Mouse (Mus musculus): ENCODE measurements at regions not wholly inside any gene's neighbourhood (a gene's known extent, or its start where the extent isn't known, plus 50 kb on each side); places are given as distances from the start of the nearest gene placed in this dataset.

GRCm38 (mm10) chr5:12926289-12926688, 198.9 kb upstream of the Sema3a start:
- DNase-seq = no peak

DNA sequence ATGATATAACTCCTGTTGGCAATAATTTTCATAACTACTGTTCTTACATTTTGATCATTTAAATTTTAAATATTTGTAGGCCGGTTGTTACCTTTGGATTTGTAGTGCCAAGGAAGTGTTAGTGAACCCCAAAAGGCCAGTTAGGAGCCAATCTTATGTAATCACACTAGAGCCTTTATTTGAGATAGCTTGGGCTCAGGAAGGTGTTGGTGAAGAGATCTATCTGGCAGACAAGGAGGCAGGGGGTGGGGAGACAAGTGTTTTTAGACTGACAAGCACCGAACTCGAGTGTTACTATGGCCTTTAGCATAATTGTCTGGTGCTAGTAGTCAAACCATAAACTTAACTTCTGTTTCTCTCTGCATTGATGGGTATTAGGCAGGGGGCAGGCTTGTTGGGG, 198.0 kb upstream of the Sema3a start:
- DNase-seq = no peak

DNA sequence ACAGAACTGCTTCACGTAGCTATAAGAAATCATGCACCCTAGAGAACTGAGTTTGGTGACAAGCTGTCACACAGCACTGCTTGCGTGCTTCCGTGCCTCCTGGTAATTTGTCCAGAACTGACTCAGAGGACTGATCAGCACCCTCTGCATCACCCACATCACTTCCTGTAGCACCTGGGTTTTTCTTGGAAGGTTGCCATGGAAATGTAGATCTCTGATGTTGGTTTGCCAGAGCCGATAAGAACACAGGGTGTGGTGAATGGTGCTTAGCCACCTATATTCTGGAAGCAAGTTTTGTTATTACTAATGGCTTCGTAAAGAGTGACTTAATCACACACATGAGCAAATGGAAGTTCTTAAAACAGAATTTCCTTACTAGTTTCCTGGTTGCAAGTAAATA, 188.2 kb upstream of the Sema3a start:
- DNase-seq = no peak

GRCm38 (mm10) chr5:12938162-12938852, 186.9 kb upstream of the Sema3a start:
- DNase-seq = no peak

DNA sequence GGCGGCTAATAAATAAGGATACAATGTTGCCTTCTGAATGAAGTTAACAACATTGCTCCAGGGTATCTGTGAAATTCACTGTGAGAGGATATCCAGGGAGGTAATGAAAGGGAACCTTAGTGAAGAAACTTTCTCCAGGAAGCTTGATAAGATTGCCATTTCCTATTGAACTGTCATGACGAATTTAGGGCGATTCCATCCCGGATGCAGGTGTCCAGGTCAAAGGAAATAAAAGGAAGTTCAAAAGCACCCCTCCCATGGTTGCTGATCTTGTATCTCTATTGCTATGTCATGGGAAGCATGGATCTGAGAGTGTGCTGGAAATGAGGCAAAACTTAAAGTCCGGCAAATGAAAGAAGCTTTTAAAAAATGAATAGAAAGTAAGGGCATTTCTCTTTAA, 180.7 kb upstream of the Sema3a start:
- DNase-seq = no peak

GRCm38 (mm10) chr5:12948472-12948871, 176.7 kb upstream of the Sema3a start:
- no peak for DNase-seq

GRCm38 (mm10) chr5:12970987-12971386, 154.2 kb upstream of the Sema3a start:
- DNase-seq = peak; percentile 13

DNA sequence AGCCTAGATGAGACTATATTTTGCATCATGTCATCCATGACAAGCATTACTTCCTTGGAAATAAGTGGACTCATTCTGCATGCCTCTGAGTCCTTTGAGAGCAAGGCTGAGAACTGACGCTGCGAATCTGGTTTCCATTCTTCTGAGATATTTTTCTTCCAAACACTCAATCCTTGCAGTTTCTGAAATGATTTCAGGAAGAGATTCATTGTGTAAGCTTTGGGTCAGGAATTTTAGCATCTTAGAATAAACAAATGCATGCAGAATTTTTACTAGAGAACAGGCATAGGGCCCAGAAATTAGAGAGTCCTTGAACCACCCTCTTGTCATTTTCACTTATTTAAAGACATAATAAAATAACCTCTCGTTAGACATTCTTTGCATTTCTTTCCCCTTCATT, 151.5 kb upstream of the Sema3a start:
- no peak for DNase-seq

DNA sequence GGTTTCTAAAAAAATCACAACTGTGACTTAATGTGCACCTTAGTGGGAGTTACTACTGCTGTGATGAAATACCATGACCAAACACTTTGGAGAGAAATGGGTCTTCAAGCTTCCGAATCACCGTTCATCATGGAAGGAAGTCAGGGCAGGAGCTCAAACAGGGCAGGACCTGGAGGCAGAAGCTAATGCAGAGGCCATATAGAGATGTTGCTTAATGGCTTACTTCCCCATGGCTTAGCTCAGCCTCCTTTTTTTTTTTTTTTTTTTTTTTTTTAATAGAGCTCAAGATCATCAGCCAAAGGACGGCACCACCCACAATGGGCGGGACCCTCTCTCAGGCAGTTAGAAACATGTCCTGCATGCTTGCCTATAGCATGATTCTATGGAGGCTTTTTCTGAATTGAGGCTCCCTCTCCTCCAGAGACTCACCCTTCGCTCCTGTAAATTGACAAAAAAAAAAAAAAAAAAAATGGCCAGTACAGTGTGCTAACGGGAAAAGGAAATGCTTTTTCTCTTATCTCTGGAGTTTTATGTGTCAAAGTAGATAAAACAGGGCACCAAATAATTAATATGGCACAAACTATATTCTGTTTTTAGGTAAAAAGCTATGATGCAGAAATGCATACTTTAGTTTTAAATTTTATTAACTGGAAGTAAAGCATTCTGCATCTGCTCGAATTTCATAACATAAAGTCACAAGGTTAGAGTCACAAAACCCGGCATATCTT, 149.0 kb upstream of the Sema3a start:
- no peak for DNase-seq

DNA sequence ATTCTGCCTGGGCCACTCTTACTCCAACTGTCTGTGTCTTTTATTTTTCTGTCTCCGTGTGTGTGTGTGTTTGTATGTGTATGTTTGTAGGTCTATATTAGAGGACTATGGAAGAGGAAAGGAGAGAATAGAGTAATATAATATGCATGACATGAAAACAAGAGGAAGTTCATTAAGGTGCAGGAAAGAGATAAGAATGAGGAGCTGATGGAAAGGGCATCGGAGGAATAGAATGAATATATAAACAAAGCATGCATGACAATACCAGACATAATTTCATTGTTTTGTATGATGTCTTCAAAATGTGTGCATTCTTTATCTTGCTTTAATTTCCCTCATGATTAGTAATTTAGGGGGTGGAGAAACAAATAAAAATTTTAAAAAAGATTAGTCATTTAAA, 147.3 kb upstream of the Sema3a start:
- DNase-seq = no peak

GRCm38 (mm10) chr5:12993826-12994225, 131.4 kb upstream of the Sema3a start:
- DNase-seq = no peak

DNA sequence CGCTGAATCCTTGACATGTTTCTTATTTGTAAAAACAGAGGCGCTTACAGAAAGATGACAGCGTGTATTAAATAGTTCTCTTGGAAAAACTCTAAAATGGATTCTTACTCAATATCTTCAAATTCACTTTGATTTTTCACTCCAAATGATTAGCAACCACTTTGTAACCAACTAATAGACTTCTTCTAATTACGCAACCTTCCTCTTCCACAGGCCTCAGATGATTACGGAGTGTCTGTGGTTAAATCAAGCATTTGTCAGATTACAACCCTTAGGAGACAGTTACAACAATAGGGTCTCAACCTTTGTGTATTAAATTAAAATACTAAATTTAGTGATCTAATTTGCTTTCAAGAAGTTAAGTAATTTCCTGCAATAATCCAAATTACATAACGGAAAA, 127.8 kb upstream of the Sema3a start:
- DNase-seq = no peak

DNA sequence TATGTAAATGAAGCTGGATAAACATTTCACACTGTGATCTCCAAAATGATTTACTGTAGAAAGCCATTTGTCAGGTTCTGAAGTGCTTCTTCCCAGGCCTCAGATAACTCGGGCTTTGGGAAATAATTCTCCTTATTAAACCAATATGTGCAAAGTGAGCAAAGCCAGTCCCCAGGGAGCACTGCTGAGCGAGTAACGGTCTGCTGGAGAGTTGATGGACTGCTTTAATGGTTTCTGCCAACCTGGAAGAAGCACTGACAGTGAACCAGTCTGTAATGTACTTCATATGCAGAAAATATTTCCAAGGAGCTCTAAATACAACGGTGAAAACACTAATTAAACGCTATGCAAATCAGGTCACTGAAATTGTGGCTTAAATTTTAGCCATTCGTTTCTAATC, 118.1 kb upstream of the Sema3a start:
- peak; percentile 75 for DNase-seq

GRCm38 (mm10) chr5:13022270-13022669, 102.9 kb upstream of the Sema3a start:
- no peak for DNase-seq

GRCm38 (mm10) chr5:13033332-13033731, 91.9 kb upstream of the Sema3a start:
- DNase-seq = peak; percentile 27

DNA sequence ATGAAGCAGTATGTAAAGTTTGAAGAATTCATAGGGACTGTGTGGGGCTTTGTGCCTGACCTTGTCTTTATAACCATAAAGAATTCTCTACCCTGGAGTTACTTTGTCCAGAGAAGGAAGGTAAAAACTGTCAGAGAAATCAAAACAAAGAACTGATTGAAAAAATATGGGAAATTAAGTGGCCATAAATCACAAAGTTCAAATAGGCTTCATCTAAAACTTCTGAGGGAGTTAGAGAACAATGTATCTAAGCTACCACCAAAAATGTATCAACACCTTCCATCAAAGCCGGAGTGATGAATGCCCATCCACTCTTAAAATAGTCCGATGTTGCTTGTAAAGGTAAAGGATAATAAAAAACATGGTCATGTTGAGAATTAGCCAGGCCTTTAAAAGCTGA, 89.1 kb upstream of the Sema3a start:
- DNase-seq = peak; percentile 33

- no peak for DNase-seq
Observed at GRCm38 (mm10) chr5:13058883-13059423, 66.3 kb upstream of the Sema3a start.

DNA sequence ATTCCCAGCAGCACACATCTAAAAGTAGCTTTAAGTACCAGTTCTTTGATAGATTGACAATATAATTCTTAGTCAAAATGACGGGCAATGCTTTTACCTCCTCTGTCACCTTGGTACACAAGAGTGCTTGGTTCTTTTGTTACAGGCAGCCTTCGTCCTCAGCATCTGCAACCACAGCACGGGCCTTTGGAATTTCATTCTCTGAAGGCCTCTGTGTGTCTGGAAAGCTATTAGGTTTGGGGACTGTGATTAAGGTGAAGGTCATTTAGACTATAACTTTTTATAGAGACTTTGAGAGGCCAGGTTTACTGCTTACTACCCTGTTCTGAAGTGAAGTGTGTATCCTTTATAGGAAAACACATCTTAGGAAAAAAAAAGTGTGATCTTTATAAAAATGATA, 58.3 kb upstream of the Sema3a start:
- DNase-seq = peak; percentile 22

Data from embryo, embryonic 11 days (tissue).